ENCODE assay signal across 35 mouse cellular contexts in the genomic region with DNA sequence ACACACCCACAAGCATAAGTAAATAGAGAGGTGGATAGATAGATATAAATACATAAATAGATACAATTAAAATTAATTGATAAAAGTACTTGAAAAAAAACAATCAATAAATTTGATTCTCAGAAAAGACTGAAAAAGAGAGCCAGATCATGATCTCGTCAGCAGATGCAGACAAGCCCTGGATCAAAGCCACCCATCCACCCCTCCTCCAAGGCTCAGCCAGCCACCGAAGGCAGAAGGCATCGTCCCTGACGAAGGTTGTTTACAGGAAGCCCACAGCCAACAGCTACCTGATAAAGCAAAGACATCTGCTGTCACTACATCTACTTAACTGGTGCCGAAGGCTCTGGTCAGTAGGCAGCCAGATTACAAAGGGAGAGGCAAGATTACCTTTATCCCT.
"Had no signal": no experiment of that assay in that cellular context is flagged by ENCODE, and none has a peak within 500 bp of the region (broad histone marks: within the 10 kb centered on the region; RNA-seq: fewer than 3 reads in every experiment).

No protein-coding gene starts in this region.

- H3K27me3 ChIP-seq: heart, embryonic 12.5 days; heart, embryonic 13.5 days; heart, embryonic 15.5 days; hindbrain, embryonic 12.5 days; hindbrain, embryonic 13.5 days; hindbrain, embryonic 15.5 days; intestine, embryonic 15.5 days; kidney, embryonic 15.5 days had no signal

- H3K4me1 ChIP-seq: heart, embryonic 10.5 days; hindbrain, embryonic 10.5 days; hindbrain, embryonic 12.5 days; hindbrain, embryonic 13.5 days; hindbrain, embryonic 15.5 days had no signal

- ATAC-seq: hindbrain, embryonic 16.5 days; hindbrain, postnatal 0 days; inflammation-experienced regulatory T-cells, adult 6 months; intestine, embryonic 15.5 days; intestine, embryonic 16.5 days; intestine, postnatal 0 days had no signal

- H3K4me3 ChIP-seq: heart, embryonic 10.5 days; heart, embryonic 12.5 days; heart, embryonic 13.5 days; heart, embryonic 15.5 days; hindbrain, embryonic 10.5 days; hindbrain, embryonic 12.5 days; hindbrain, embryonic 13.5 days; hindbrain, embryonic 15.5 days; intestine, embryonic 15.5 days; kidney, embryonic 15.5 days; layer of hippocampus, adult 2 months had no signal

- H3K4me2 ChIP-seq: heart, embryonic 11.5 days; heart, embryonic 12.5 days; heart, embryonic 13.5 days; heart, embryonic 15.5 days; hindbrain, embryonic 12.5 days; hindbrain, embryonic 13.5 days; hindbrain, embryonic 14.5 days; hindbrain, embryonic 15.5 days; intestine, embryonic 15.5 days; kidney, embryonic 15.5 days had no signal

- H3K27ac ChIP-seq: heart, embryonic 10.5 days; heart, embryonic 13.5 days; heart, embryonic 15.5 days; hindbrain, embryonic 10.5 days; hindbrain, embryonic 12.5 days; hindbrain, embryonic 13.5 days; hindbrain, embryonic 14.5 days; hindbrain, embryonic 15.5 days; hindbrain, postnatal 0 days; intestine, embryonic 15.5 days; kidney, embryonic 15.5 days; kidney, postnatal 0 days; layer of hippocampus, adult 2 months had no signal

- H3K9ac ChIP-seq: heart, embryonic 12.5 days; heart, embryonic 13.5 days; heart, embryonic 15.5 days; hindbrain, embryonic 12.5 days; hindbrain, embryonic 13.5 days; hindbrain, embryonic 14.5 days; hindbrain, embryonic 15.5 days; intestine, embryonic 15.5 days; kidney, embryonic 15.5 days had no signal

- H3K9me3 ChIP-seq: heart, embryonic 10.5 days; heart, embryonic 12.5 days; heart, embryonic 13.5 days; heart, embryonic 15.5 days; hindbrain, embryonic 10.5 days; hindbrain, embryonic 12.5 days; hindbrain, embryonic 13.5 days; hindbrain, embryonic 15.5 days; intestine, embryonic 15.5 days; kidney, embryonic 15.5 days had no signal

- DNase-seq: heart, postnatal 10 days; heart, postnatal 14 days; heart, postnatal 36 days; heart, postnatal 4 days; kidney, adult 11 months; kidney, adult 18-20 months; kidney, adult 2 months; kidney, adult 8-10 months; kidney, adult 9 months; kidney, postnatal 10 days; kidney, postnatal 14 days; kidney, postnatal 25 days; kidney, postnatal 36 days; kidney, postnatal 4 days; layer of hippocampus, adult 9-11 months; layer of hippocampus, postnatal 36 days had no signal
